Mouse (Mus musculus): ENCODE measurements around the gene Chaf1b. TPM values are rescaled to one million over a fixed set of nuclear protein-coding genes. Genes with fewer than 3 reads are reported as not detected.

Chaf1b gene
- total RNA-seq, 2 experiments from 2014 or later: 10.1 to 14.5 TPM

- no peak for DNase-seq
Measured at GRCm38 (mm10) chr16:93912808-93913207, 29.1 kb downstream of the Chaf1b start.

DNA sequence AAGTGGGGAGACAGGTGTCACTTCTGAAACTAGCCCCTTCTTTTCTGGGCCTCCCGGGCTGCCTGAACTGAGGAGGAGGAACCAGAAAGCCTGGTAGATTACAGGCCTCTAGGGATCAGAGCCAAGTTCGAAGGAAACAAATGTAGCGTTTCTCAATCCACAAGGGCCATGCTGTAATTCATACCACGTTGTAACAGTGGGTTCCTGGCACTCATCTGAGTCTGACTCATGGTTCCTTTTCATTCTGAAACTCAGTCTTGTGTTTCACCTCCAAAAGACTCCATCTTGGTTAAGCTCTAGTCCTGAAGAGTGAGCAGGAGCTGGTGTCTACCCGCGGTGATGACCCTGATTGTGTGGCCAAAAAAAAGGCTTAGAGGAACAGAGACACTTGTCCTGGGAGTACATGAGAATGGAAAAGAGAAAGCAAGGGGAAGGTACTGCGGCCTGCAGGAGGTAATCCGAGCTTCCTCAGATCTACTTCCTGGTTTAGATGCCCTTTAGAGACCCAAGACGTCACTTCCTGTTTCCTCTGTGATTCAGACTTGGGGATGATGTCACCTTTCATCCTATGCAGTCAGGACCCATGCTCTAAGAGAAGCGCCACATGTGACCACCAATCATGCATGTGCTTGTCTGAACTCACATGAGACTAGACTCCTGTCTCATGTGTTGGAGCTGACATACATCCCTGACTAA lies 30.3 kb downstream of the Chaf1b start:
- peak; percentile 59 for DNase-seq

DNA sequence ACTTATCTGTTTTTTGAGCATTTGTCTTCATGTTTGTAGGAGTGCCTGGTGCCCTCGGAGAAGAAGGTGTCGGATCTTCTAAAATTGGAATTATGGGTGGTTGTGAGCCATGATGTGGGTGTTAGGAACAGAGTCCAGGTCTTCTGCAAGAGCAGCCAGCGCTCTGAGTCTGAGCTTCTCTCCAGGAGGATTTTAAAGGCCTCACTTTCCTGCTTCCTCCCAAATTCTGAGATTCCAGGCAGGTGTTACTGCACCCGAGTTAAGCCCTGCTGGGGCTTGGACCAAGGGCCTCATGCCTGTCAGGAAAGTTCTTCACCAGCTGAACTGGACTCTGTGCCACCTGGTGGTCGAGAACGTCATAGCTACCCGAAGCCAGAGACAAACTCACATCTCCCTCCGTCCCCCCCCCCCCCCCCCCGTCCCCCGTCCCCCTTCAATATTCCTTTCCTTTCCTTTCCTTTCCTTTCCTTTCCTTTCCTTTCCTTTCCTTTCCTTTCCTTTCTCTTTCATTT lies 31.7 kb downstream of the Chaf1b start:
- DNase-seq: peak; percentile 61

GRCm38 (mm10) chr16:93917712-93918678 lies 34.3 kb downstream of the Chaf1b start:
- peak; percentile 91 for DNase-seq

GRCm38 (mm10) chr16:93918679-93919060 lies 35.0 kb downstream of the Chaf1b start:
- no peak for DNase-seq

GRCm38 (mm10) chr16:93919189-93919588 lies 35.5 kb downstream of the Chaf1b start:
- DNase-seq: no peak

DNA sequence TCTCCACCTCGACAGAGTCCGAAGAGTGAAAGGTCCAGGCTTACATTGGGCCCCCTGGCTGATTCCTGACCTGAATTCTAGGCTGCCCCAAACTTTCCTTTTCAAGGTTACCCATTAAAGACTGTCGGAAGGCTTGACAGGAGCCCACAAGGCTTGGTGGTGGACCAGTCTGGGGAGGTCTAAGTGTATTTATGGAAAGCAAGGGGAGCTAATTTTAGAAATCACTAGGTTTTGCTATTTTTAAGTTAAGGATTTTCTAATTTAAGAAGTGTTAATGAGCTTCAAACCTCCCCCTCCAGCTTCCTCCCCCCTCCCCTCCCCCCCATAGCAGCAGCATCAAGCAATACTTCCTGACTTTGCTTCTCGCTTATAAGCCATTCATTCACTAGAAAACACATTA lies 37.0 kb downstream of the Chaf1b start:
- DNase-seq: no peak

DNA sequence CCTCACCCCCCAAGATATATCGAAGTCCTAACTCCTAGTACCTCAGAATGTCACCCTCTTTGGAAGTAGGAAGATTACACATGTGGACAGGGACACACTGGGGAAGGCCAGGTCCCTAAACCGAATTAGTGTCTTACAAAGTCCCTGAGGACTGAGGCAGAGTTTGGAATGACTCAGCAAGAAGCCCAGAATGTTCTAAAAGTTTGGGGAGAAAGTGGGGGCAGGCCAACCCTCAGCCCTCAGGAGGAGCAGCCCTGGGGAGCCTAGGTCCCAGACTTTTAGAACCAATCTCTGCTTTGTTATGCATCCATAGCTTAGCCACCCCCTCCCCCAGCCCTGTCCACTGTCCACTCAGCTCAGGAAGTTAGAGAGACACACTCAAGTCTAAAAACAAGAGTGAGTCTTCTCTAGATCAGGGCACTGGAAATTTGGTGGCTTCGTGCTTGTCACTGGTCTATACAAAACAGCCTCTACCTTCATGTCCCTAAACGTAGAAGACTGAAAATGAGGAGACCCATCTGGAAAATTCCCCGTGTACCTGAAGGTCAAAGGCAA lies 39.2 kb downstream of the Chaf1b start:
- DNase-seq: no peak

DNA sequence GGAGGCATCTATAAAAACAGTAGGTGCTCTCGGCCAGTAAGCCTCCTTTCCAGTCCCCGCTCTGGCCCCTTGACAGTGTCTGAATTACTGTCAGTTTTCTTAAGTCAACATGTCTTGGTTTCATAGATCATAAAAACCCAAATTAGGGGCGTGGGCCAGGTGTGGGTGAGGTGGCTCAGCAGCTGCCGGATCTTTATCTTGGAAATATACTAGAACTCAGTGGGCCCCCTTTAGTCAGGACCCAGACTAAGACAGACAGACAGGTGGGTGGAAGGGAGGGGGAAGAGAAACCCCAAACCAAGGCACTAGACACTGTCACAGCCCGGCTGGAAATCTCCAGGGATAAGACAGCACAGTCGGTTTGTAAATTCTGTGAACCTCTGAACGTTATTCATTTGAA lies 40.1 kb downstream of the Chaf1b start:
- no peak for DNase-seq

DNA sequence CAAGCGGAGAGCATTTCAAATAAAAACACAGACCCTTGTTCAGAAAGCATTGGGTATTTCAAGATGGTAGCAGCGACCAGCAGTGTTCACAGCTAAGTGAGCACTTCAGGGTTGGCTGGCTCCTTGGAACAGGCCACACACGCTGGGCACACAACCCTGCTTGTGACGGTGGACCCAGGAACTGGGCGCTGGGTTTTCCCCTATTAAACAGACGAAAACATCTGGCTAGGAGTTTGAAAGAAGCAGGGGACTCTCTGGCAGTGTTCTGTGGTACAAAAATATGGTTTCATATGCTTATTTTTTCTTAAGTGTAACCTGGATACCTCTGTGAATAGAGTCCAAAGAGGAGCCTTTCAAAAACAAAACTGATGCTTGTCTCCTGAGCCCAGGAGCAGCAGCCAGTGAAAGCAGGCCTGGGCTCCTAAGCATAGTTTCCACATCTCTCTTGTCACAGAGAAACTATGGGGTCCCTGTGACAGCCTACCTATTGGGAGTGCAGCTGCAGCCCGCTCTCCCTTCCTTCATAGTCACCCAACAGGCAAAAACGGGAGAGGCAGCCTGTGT lies 42.1 kb downstream of the Chaf1b start:
- no peak for DNase-seq

- no peak for DNase-seq
Measured at GRCm38 (mm10) chr16:93929370-93930032, 45.8 kb downstream of the Chaf1b start.

DNA sequence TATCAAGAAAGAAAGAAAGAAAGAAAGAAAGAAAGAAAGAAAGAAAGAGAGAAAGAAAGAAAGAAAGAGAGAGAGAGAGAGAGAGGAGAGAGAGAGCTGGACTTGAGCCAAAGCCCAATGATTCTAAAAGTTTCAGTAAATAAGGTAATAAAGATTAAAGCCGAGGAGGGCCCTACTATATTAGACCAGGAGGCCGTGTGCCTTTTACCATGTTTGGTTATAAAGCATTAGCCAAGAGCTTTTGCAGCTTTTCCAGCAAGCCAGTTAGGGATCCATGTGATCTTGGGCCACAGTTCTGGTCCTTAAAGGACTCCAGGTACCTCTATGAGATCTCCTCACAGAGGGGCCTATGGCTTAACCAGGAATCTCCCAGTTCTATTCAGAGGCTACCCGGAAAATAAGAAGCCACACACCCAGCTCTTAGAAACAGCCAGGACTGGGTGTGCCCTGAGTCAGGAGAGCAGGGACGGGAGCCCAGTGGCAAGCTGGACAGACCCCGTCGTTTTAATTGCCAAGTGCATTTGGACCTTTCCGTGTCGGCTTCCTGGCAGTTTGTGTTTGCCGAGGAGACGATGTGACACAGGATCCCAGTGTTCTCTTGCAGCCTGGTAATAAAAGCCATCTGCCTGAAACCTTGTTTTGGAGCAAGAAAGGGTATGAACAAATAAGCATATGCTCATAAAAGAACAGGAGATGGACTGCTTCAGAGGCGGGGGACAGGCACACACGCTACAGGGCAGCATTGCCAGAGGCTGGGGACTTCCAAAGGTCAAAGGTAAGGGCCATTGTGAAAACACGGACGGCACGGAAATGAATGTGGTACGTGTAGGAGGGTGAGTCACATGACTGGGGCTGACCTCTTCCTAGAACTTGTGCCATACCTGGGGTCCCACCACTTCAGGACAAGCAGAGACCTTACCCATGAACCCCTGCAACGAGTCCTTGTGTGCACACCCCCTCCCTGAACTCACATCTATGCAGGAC lies 48.8 kb downstream of the Chaf1b start:
- no peak for DNase-seq

DNA sequence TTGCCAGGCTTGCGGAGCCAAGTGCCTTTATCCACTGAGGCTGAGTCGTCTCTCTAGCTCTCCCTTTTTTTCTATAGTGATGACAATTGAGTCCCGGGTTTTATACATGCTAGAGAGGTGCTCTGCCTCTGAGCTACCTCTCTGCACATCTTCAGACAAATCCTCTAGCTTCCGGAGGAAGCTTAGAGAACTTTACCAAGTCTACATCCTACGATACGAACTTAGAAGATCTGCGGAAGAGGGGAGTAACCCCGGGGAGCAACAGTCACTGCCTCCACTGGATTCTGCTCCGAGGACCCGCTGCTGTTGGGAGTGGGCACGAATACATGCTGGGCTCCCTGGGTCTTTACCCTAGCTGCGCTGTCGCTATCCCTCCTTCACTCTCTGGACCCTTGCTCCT lies 50.9 kb downstream of the Chaf1b start:
- no peak for DNase-seq

DNA sequence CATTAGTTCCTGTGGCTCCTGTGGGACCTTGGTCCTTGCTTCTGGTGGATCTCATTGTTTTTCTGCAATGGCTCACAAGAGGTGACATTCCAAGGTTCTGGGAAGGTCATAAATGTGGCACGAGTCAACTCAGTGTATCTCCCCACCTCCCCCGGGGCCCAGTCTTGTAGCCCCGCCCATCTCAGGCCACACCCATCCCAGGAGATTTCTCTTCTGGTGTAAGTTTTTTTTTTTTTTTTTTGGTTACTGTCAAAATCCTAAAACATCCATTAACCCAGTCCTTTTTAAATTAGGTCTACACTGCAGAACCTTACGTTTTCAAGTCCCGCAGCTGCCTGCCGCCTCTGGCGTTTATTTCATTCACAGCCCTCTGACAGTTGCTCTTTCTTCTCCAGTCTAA lies 51.3 kb downstream of the Chaf1b start:
- DNase-seq: peak; percentile 48

DNA sequence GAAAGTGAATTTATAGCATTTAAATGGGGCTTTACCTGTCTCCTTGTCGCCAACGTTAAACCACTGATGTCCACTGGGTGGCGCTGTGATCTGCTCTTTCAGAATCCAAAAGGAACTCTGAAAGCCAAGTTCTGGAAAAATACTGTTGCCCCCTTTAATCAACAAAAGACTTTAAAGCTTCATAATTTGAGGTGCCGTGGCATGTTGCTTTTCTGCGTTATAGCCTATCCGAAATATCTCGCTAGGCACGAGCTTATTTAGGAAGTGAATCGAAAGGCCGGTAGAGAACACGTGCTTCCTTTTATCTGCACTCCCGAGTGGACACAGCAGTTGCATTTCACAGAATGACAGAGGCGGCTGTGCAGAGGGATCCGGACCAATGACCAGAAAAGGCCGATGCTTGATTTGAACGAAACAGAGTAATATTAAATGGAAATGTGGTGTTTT lies 54.7 kb downstream of the Chaf1b start:
- peak; percentile 84 for DNase-seq

- DNase-seq: no peak
Measured at GRCm38 (mm10) chr16:93939961-93940360, 56.3 kb downstream of the Chaf1b start.

GRCm38 (mm10) chr16:93941781-93942567 lies 58.3 kb downstream of the Chaf1b start:
- no peak for DNase-seq

GRCm38 (mm10) chr16:93942796-93943502 lies 59.2 kb downstream of the Chaf1b start:
- DNase-seq: no peak

DNA sequence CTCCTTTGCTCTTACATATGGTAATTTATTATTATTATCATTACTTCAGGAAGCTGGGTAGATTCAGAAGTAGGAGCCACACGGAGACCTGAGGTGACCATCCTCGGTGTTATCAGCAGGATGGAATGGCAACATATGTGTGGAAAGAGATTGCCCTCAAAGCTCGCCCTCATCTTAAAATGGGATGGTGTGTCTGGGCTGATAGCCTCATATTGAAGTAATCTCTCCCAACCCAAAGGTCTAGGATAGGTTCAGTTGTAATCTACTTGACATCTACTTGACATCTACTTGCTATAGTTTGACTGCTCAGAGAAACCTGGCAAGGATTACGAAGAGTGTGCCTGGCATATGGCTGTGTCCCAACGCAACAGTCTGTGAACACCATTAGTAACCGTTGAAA lies 60.6 kb downstream of the Chaf1b start:
- DNase-seq: no peak

All from adrenal gland, postnatal 10 days (tissue).